Mouse (Mus musculus) kidney, postnatal 0 days (tissue): ENCODE data around the gene Hoxb8. TPM values are rescaled to one million over a fixed set of nuclear protein-coding genes. Genes with fewer than 3 reads are reported as not detected.

Source experiments
- ATAC-seq: fragments of 200-750 bp; cut with Nextera tagmentation; replicated peaks from 2 replicates; pipeline ENCODE4 v1.8.0; 2017; ENCODE audit warnings: low read depth, moderate number of reproducible peaks, moderate TSS enrichment, moderate library complexity; ENCODE audit not compliant: low FRiP score
- DNase-seq: peaks from one replicate; pipeline ENCODE4 v3.0.0-alpha.2; 2016; ENCODE audit warnings: low spot score
- H3K27ac ChIP-seq: fragments of 300-500 bp; sonication (generic); 2 replicates; pipeline ENCODE4 v1.5.1; 2014; ENCODE audit warnings: mild to moderate bottlenecking
- H3K27me3 ChIP-seq: fragments of 300-500 bp; sonication (generic); 2 replicates; pipeline ENCODE4 v1.6.1; 2014; ENCODE audit warnings: low read length, mixed read lengths; ENCODE audit not compliant: insufficient read depth
- H3K36me3 ChIP-seq: fragments of 300-500 bp; sonication (generic); 2 replicates; pipeline ENCODE4 v1.6.1; 2014; ENCODE audit warnings: low read length, mixed read lengths; ENCODE audit not compliant: insufficient read depth
- H3K4me1 ChIP-seq: fragments of 300-500 bp; sonication (generic); replicated peaks from 2 replicates; pipeline ENCODE4 v1.6.1; 2014; ENCODE audit warnings: antibody characterized with exemption, low read length, mixed read lengths; ENCODE audit not compliant: insufficient read depth
- H3K4me2 ChIP-seq: fragments of 300-500 bp; sonication (generic); 2 replicates; pipeline ENCODE4 v1.6.1; 2014; ENCODE audit warnings: mild to moderate bottlenecking, low read length, moderate library complexity, mixed read lengths
- H3K4me3 ChIP-seq: fragments of 300-500 bp; sonication (generic); replicated peaks from 2 replicates; pipeline ENCODE4 v1.5.1; 2014; ENCODE audit warnings: low read depth, low read length
- H3K9ac ChIP-seq: fragments of 300-500 bp; sonication (generic); 2 replicates; pipeline ENCODE4 v1.6.1; 2014; ENCODE audit warnings: low read depth, low read length
- H3K9me3 ChIP-seq: fragments of 300-500 bp; sonication (generic); replicated peaks from 2 replicates; pipeline ENCODE4 v1.6.1; 2016; ENCODE audit warnings: low read length, inconsistent platforms, mixed read lengths
- CTCF ChIP-seq: IDR thresholded peaks from 2 replicates; pipeline ENCODE4 v1.5.1; 2016; ENCODE audit warnings: antibody characterized with exemption, low read depth, mild to moderate bottlenecking, moderate library complexity
- WGBS: fragments of 180-500 bp; shearing (Covaris S2); extraction: QIAGEN DNeasy Blood & Tissue Kit; methylation state at CpG from one replicate; pipeline ENCODE4 v1.1.7; 2014; 5-methylcytosine and 5-hydroxymethylcytosine counted together
- polyA plus RNA-seq: library from polyadenylated mRNA; unstranded; fragments of >200 nt; fragmentation: Nextera tagmentation; extraction: Ambion mirVana; gene quantifications from 2 replicates; pipeline ENCODE4 v1.2.1, GENCODE M21; 2015

The Hoxb8 gene
- polyA plus RNA-seq, 1 experiment from 2014 or later, result 12.2 TPM

- H3K27ac ChIP-seq, result peak overlapping the region; percentile 99
- peaks cover 13% of the 10 kb centered on the region; the same call in 1 of the 2 replicates for H3K36me3 ChIP-seq
- peak overlapping the region; percentile 22 for H3K4me3 ChIP-seq
- TF ChIP-seq CTCF, result no peak
- no peak for ATAC-seq
- H3K9me3 ChIP-seq, result no peaks in the 10 kb centered on the region
- peaks cover 44% of the 10 kb centered on the region for H3K4me1 ChIP-seq
- no peaks in the 10 kb centered on the region for H3K27me3 ChIP-seq
- peak overlapping the region; percentile 96 for H3K4me2 ChIP-seq
- H3K9ac ChIP-seq, result peak overlapping the region; percentile 88
- 16% methylated on average over 5 of the region's 5 CpGs for WGBS
- DNase-seq, result no peak
Measured at GRCm38 (mm10) chr11:96321846-96322245, 40.1 kb downstream of the Hoxb8 start.

GRCm38 (mm10) chr11:96322738-96323137 lies 41.0 kb downstream of the Hoxb8 start:
- peaks cover 13% of the 10 kb centered on the region; the same call in 1 of the 2 replicates for H3K36me3 ChIP-seq
- no peaks in the 10 kb centered on the region for H3K9me3 ChIP-seq
- no peak for DNase-seq
- H3K4me2 ChIP-seq, result peak overlapping the region; percentile 96
- H3K4me3 ChIP-seq, result peak overlapping the region; percentile 22
- peak overlapping the region; percentile 99 for H3K27ac ChIP-seq
- no peaks in the 10 kb centered on the region for H3K27me3 ChIP-seq
- H3K9ac ChIP-seq, result peak overlapping the region; percentile 88
- peaks cover 52% of the 10 kb centered on the region for H3K4me1 ChIP-seq
- WGBS, result 41% methylated on average over 6 of the region's 6 CpGs
- no peak for TF ChIP-seq CTCF
- no peak for ATAC-seq

GRCm38 (mm10) chr11:96323154-96323553 lies 41.4 kb downstream of the Hoxb8 start, which contains the start of gene Hoxb3:
Gene Hoxb3, plus strand, starts transcription at chr11:96323326.
- peak within 1 kb of the TSS; percentile 96 for H3K4me2 ChIP-seq
- H3K4me1 ChIP-seq, result peaks cover 50% of the 10 kb centered on the region
- DNase-seq, result no peak
- H3K9ac ChIP-seq, result peak within 1 kb of the TSS; percentile 88
- no peaks in the 10 kb centered on the region for H3K9me3 ChIP-seq
- ATAC-seq, result no peak
- H3K36me3 ChIP-seq, result peaks cover 13% of the 10 kb centered on the region; the same call in 1 of the 2 replicates
- peak within 1 kb of the TSS; percentile 99 for H3K27ac ChIP-seq
- H3K4me3 ChIP-seq, result peak within 1 kb of the TSS; percentile 22
- TF ChIP-seq CTCF, result no peak
- WGBS, result 24% methylated on average over 10 of the region's 10 CpGs
- no peaks in the 10 kb centered on the region for H3K27me3 ChIP-seq

- peak overlapping the region; percentile 7; the same call in 1 of the 2 replicates for H3K4me3 ChIP-seq
- peak overlapping the region; percentile 96 for H3K4me2 ChIP-seq
- DNase-seq (no peak), ATAC-seq (no peak)
- peak overlapping the region; percentile 88 for H3K9ac ChIP-seq
- H3K27ac ChIP-seq, result peak overlapping the region; percentile 99
- H3K36me3 ChIP-seq, result peaks cover 13% of the 10 kb centered on the region; the same call in 1 of the 2 replicates
- no peaks in the 10 kb centered on the region for H3K9me3 ChIP-seq
- whole genome bisulfite sequencing, result 13% methylated on average over 5 of the region's 5 CpGs
- no peaks in the 10 kb centered on the region for H3K27me3 ChIP-seq
- no peak for TF ChIP-seq CTCF
- peaks cover 54% of the 10 kb centered on the region for H3K4me1 ChIP-seq
Measured at GRCm38 (mm10) chr11:96324125-96324524, 42.4 kb downstream of the Hoxb8 start.

- H3K27me3 ChIP-seq, result no peaks in the 10 kb centered on the region
- TF ChIP-seq CTCF, result no peak
- 22% methylated on average over 8 of the region's 8 CpGs for whole genome bisulfite sequencing
Measured at GRCm38 (mm10) chr11:96324965-96325364, 43.3 kb downstream of the Hoxb8 start.

GRCm38 (mm10) chr11:96325747-96326212 lies 44.1 kb downstream of the Hoxb8 start:
- no peak for TF ChIP-seq CTCF
- 21% methylated on average over 22 of the region's 22 CpGs for WGBS
- H3K9me3 ChIP-seq, result no peaks in the 10 kb centered on the region
- peak overlapping the region; percentile 96 for H3K4me2 ChIP-seq
- peak overlapping the region; percentile 88 for H3K9ac ChIP-seq
- no peak for ATAC-seq
- DNase-seq, result peak; percentile 83
- H3K27me3 ChIP-seq, result no peaks in the 10 kb centered on the region
- H3K36me3 ChIP-seq, result peaks cover 12% of the 10 kb centered on the region; the same call in 1 of the 2 replicates
- peak overlapping the region; percentile 99 for H3K27ac ChIP-seq
- peak overlapping the region; percentile 8 for H3K4me3 ChIP-seq
- H3K4me1 ChIP-seq, result peaks cover 67% of the 10 kb centered on the region

More at GRCm38 (mm10) chr11:96324965-96325364, 43.3 kb downstream of the Hoxb8 start:
- Histone ChIP-seq H3K4me1 (peaks cover 59% of the 10 kb centered on the region), H3K9me3 (no peaks in the 10 kb centered on the region), H3K27ac (peak overlapping the region; percentile 99), H3K9ac (peak overlapping the region; percentile 88), H3K4me2 (peak overlapping the region; percentile 96), H3K36me3 (peaks cover 12% of the 10 kb centered on the region; the same call in 1 of the 2 replicates), H3K4me3 (0 out of 2 replicates have a peak overlapping the region, but pooled peaks have one; percentile 8)
- ATAC-seq, result no peak
- DNase-seq, result no peak
